Mouse (Mus musculus) ES-Bruce4 (cell line): ENCODE measurements around the gene Ptprj.

Experiments used
- CTCF ChIP-seq: IDR thresholded peaks from one replicate; pipeline ENCODE4 v1.8.1; 2011; ENCODE audit warnings: low read depth, low read length
- EP300 ChIP-seq: IDR thresholded peaks from 2 replicates; pipeline ENCODE4 v1.6.1; 2011; ENCODE audit warnings: low read depth, low read length; ENCODE audit not compliant: insufficient read depth
- POLR2A ChIP-seq: IDR thresholded peaks from one replicate; pipeline ENCODE4 v1.8.1; 2011; ENCODE audit warnings: low read length; ENCODE audit not compliant: insufficient read depth

DNA sequence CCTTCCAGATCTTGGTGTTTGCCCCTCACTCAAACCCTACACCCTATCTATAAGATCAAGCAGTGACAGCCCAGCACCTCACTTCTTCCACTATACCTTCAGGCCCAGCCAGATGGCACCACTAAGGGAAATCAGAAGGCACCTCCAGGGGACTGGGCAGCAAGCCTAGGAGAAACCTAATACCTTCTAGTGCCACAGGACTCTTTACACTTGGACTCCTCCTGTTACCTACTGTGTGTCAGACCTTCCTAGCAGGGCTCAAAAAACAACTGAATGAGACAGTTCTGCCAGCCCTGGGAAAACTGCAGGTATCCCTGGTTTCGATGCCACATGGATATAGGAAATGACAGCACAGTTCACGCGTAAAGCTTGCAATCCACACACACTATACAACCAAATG lies 36.5 kb downstream of the Ptprj start:
- TF ChIP-seq POLR2A (no peak), CTCF (no peak), EP300 (no peak)
